Mouse (Mus musculus): Measurements from ENCODE around the gene Prdm2.

- TF ChIP-seq CTCF (IDR thresholded peaks at IDR 0.05; ENCODE audit: low read depth): no peak
- TF ChIP-seq EP300 (optimal IDR thresholded peaks at IDR 0.05): no peak
These were observed 24.1 kb downstream of the Prdm2 start for GRCm38 (mm10) chr4:143188571-143189191.

Measured in stomach, postnatal 0 days (tissue).